Mouse (Mus musculus) heart, adult 8-10 months (tissue): ENCODE data around the gene Ncbp2. TPM values are rescaled to one million over a fixed set of nuclear protein-coding genes. Genes with fewer than 3 reads are reported as not detected.
A peak's percentile ranks its signal among the peaks of the same experiment; 100 is the strongest.

Source experiments
- DNase-seq: peaks from one replicate; pipeline ENCODE4 v3.0.0; 2022; ENCODE audit warnings: low spot score
- total RNA-seq, 4 experiments: library from RNA; stranded (reverse); gene quantifications; 2 replicates each; pipeline ENCODE4 v1.2.4; 2022

Gene Ncbp2
- total RNA-seq, result 10 to 100 TPM; 22.6 to 26.4 (median 24.9) TPM

GRCm38 (mm10) chr16:31948345-31948774, at the start of gene Ncbp2, which contains the start of gene 0610012G03Rik:
Ncbp2 (plus strand) TSS chr16:31948513.
0610012G03Rik (minus strand) TSS chr16:31948494.
- peak; percentile 94 for DNase-seq

- DNase-seq, result no peak
These were observed 49.6 kb upstream of the Ncbp2 start for GRCm38 (mm10) chr16:31898546-31899326.

- DNase-seq, result no peak
These were observed 46.4 kb upstream of the Ncbp2 start for GRCm38 (mm10) chr16:31901886-31902285.

- no peak for DNase-seq
These were observed 45.1 kb upstream of the Ncbp2 start for GRCm38 (mm10) chr16:31903239-31903638.

GRCm38 (mm10) chr16:31905331-31905730, 43.0 kb upstream of the Ncbp2 start:
- no peak for DNase-seq

- DNase-seq, result no peak
These were observed 42.2 kb upstream of the Ncbp2 start for GRCm38 (mm10) chr16:31905891-31906825.

GRCm38 (mm10) chr16:31906896-31907295, 41.4 kb upstream of the Ncbp2 start:
- DNase-seq, result no peak

GRCm38 (mm10) chr16:31908959-31909358, 39.4 kb upstream of the Ncbp2 start:
- DNase-seq, result no peak

GRCm38 (mm10) chr16:31910281-31910847, 37.9 kb upstream of the Ncbp2 start:
- no peak for DNase-seq

GRCm38 (mm10) chr16:31917776-31918175, 30.5 kb upstream of the Ncbp2 start:
- DNase-seq, result no peak

GRCm38 (mm10) chr16:31918248-31918724, 30.0 kb upstream of the Ncbp2 start:
- peak; percentile 67 for DNase-seq

- DNase-seq, result no peak
These were observed 23.9 kb upstream of the Ncbp2 start for GRCm38 (mm10) chr16:31924368-31924767.

GRCm38 (mm10) chr16:31926091-31926490, 22.2 kb upstream of the Ncbp2 start:
- no peak for DNase-seq

GRCm38 (mm10) chr16:31926547-31927182, 21.6 kb upstream of the Ncbp2 start:
- no peak for DNase-seq

- no peak for DNase-seq
These were observed 20.9 kb upstream of the Ncbp2 start for GRCm38 (mm10) chr16:31927412-31927811.

GRCm38 (mm10) chr16:31931330-31931729, 17.0 kb upstream of the Ncbp2 start:
- DNase-seq, result no peak

- DNase-seq, result no peak
These were observed 16.1 kb upstream of the Ncbp2 start for GRCm38 (mm10) chr16:31932255-31932654.

- peak; percentile 87 for DNase-seq
These were observed 15.2 kb upstream of the Ncbp2 start for GRCm38 (mm10) chr16:31932840-31933697.

GRCm38 (mm10) chr16:31933751-31934549, 14.4 kb upstream of the Ncbp2 start, which contains the start of gene Pigz:
Pigz (plus strand) TSS chr16:31933851.
- DNase-seq, result peak; percentile 51
